Mouse (Mus musculus): ENCODE data around the gene Ccdc103. TPM values are rescaled to one million over a fixed set of nuclear protein-coding genes. Genes with fewer than 3 reads are reported as not detected.

Gene Ccdc103
- total RNA-seq, 2 experiments from 2014 or later, result 1.8 to 2.6 TPM

DNA sequence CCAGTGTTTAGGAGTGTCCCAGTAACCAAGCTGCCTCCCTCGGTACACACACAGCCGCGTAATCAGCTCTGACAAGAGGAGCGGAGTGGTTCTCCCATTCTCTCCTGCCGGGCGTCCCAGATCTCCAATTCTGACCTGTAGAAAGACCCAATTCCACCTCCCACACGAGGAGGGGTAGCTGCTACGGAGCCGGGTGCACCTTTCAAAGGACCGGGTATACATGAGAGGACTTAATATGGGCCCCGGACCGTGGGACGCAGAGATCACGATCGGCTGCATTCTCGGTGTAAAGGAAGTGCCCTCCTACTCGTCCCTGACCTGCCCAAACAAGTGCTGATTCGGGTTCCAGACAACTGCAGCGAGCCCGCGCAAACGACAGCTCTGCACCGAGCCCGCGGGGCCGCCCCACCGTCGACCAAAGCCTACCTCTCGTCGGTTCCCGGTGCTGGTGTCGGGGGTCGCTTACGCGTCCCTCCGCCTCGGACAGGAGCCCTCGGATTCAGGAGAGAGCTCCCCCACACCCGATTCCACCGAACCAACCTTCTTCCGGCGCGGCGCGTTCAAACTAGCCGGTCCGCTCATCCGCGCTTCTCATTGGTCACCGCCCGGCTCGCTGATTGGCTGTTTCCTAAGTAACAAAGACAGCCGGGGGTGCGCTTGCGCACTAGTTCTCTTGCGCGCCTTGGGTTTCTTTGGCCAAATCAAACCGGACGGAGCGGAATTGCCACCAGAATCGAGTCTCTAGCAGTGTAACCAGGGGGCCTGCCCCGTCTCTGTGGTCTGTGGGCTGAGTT is 43.8 kb downstream of the Ccdc103 start, which contains the start of gene Kif18b:
Gene Kif18b (minus strand): TSS at position 568 of the 794 bp plus-strand sequence.
- intact Hi-C loops (cut with DNase I), result loop anchor here (2.0 kb wide), 1 partner anchor 22 kb away; the partner anchor contains the start of gene C1ql1
- TF ChIP-seq CTCF (IDR thresholded peaks at IDR 0.05), result no peak
- Histone ChIP-seq H3K4me3 (peak within 1 kb of the TSS; percentile 69), H3K27ac (peak within 1 kb of the TSS; percentile 73)
- DNase-seq (ENCODE audit: extremely low spot score in 1 of 2, low spot score in 2 of 2), result peak; percentile 89 to 90

- TF ChIP-seq CTCF (IDR thresholded peaks at IDR 0.05), result peak; percentile 25
- intact Hi-C loops (cut with DNase I), result loop anchor here (2.0 kb wide), 1 partner anchor 21 kb away; the partner anchor contains the start of gene C1ql1
- H3K4me3 ChIP-seq, result peak overlapping the region; percentile 69
- no peak for DNase-seq (ENCODE audit: extremely low spot score in 1 of 2, low spot score in 2 of 2)
- peak overlapping the region; percentile 73 for H3K27ac ChIP-seq
Measured at GRCm38 (mm10) chr11:102925351-102925717, 44.3 kb downstream of the Ccdc103 start.

DNA sequence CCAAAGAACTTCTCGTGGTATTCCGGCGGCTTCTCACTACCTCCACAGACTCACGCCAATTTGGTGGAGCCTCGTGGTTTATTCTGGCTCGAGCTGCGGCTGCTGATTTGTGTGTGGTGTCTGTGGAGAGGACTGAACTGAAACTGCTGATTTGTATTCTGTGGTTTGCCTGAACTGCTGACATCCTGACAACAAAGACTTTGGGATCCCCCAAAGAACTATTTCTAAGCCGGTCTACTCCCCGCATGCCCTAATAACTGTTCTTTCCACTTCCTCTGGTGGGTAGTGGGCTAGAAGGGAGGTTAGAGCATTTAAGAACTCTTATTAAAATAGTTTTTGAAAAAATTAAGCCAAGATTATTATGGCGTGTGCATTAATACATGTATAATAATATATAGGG is 49.7 kb downstream of the Ccdc103 start:
- no peak for DNase-seq (ENCODE audit: extremely low spot score in 1 of 2, low spot score in 2 of 2)
- intact Hi-C loops (cut with DNase I), result no loop called here
- TF ChIP-seq CTCF (IDR thresholded peaks at IDR 0.05), result no peak
- Histone ChIP-seq H3K4me3 (no peak overlapping the region), H3K27ac (no peak overlapping the region)

Other genes with a start within 250 kb of the Ccdc103 start
- gene Meioc, start 217.5 kb upstream of the Ccdc103 start, total RNA-seq (2021), result not detected
- 10 to 100 TPM; 24.6 to 34.5 TPM for gene Ccdc43, start 183.4 kb upstream of the Ccdc103 start, total RNA-seq (2021)
- gene Adam11, start 119.8 kb upstream of the Ccdc103 start, total RNA-seq (2021), result 100 to 1,000 TPM; 128 to 140 TPM
- 1 to 10 TPM; 6.1 to 6.6 TPM for gene Gjc1, start 61.5 kb upstream of the Ccdc103 start, total RNA-seq (2021)
- 1 to 10 TPM; 6.1 to 8.1 TPM for gene Higd1b, start 45.4 kb upstream of the Ccdc103 start, total RNA-seq (2021)
- 100 to 1,000 TPM; 135 to 138 TPM for gene Eftud2, start 219 bp upstream of the Ccdc103 start, total RNA-seq (2021)
- gene Fam187a, start 4.0 kb downstream of the Ccdc103 start, total RNA-seq (2021), result not detected
- 100 to 1,000 TPM; 111 to 120 TPM for gene Gfap, start 19.7 kb downstream of the Ccdc103 start, total RNA-seq (2021)
- not detected for gene Kif18b, start 43.9 kb downstream of the Ccdc103 start, total RNA-seq (2021)
- 10 to 100 TPM in 1 of 2 experiments, 1 to 10 TPM in 1; 9.3 to 14.0 TPM for gene C1ql1, start 65.5 kb downstream of the Ccdc103 start, total RNA-seq (2021)
- 100 to 1,000 TPM; 117 to 130 TPM for gene Nmt1, start 147.0 kb downstream of the Ccdc103 start, total RNA-seq (2021)
- gene Dcakd, start 147.1 kb downstream of the Ccdc103 start, total RNA-seq (2021), result 10 to 100 TPM; 48.3 to 50.9 TPM
- gene Plcd3, start 220.5 kb downstream of the Ccdc103 start, total RNA-seq (2021), result 10 to 100 TPM; 16.5 to 19.0 TPM
- 10 to 100 TPM; 72.3 to 88.2 TPM for gene Acbd4, start 220.5 kb downstream of the Ccdc103 start, total RNA-seq (2021)
- gene Hexim1, start 235.0 kb downstream of the Ccdc103 start, total RNA-seq (2021), result 10 to 100 TPM; 49.6 to 50.0 TPM